Mouse (Mus musculus) liver, postnatal 0 days (tissue): ENCODE results near the gene Haghl. TPM values are rescaled to one million over a fixed set of nuclear protein-coding genes. Genes with fewer than 3 reads are reported as not detected.

Source experiments
- ATAC-seq: fragments of 200-750 bp; cut with Nextera tagmentation; 2 replicates; pipeline ENCODE4 v1.8.0; 2017; ENCODE audit warnings: mild to moderate bottlenecking, moderate library complexity
- DNase-seq: peaks from one replicate; pipeline ENCODE4 v3.0.0-alpha.2; 2016
- H3K27ac ChIP-seq: fragments of 300-500 bp; sonication (generic); 2 replicates; pipeline ENCODE4 v1.5.1; 2014; ENCODE audit warnings: antibody characterized with exemption, moderate library complexity, mild to moderate bottlenecking, low read depth
- H3K27me3 ChIP-seq: fragments of 300-500 bp; sonication (generic); 2 replicates; pipeline ENCODE4 v1.6.1; 2014; ENCODE audit warnings: low read length, control low read depth, mixed read lengths; ENCODE audit not compliant: insufficient read depth
- H3K36me3 ChIP-seq: fragments of 300-500 bp; sonication (generic); replicated peaks from 2 replicates; pipeline ENCODE4 v1.6.1; 2014; ENCODE audit warnings: mild to moderate bottlenecking, control low read depth, low read length, moderate library complexity, mixed read lengths; ENCODE audit not compliant: insufficient read depth
- H3K4me1 ChIP-seq: fragments of 300-500 bp; sonication (generic); 2 replicates; pipeline ENCODE4 v1.6.1; 2014; ENCODE audit warnings: antibody characterized with exemption, mild to moderate bottlenecking, control low read depth; ENCODE audit not compliant: insufficient read depth
- H3K4me2 ChIP-seq: fragments of 300-500 bp; sonication (generic); 2 replicates; pipeline ENCODE4 v1.6.1; 2014; ENCODE audit warnings: low read depth, mild to moderate bottlenecking, low read length, moderate library complexity, mixed read lengths
- H3K4me3 ChIP-seq: fragments of 300-500 bp; sonication (generic); 2 replicates; pipeline ENCODE4 v1.5.1; 2014; ENCODE audit warnings: low read depth, low read length
- H3K9ac ChIP-seq: fragments of 300-500 bp; sonication (generic); replicated peaks from 2 replicates; pipeline ENCODE4 v1.6.1; 2014; ENCODE audit warnings: mild to moderate bottlenecking, moderate library complexity
- H3K9me3 ChIP-seq: fragments of 300-500 bp; sonication (generic); 2 replicates; pipeline ENCODE4 v1.6.1; 2016; ENCODE audit warnings: mild to moderate bottlenecking, control low read depth, low read length, mixed read lengths
- CTCF ChIP-seq: sonication (generic); IDR thresholded peaks from 2 replicates; pipeline ENCODE4 v1.5.1; 2016; ENCODE audit warnings: antibody characterized with exemption, low read depth
- EP300 ChIP-seq: IDR thresholded peaks from 2 replicates; pipeline ENCODE4 v1.6.1; 2016; ENCODE audit warnings: antibody characterized with exemption, low read depth, mild to moderate bottlenecking
- WGBS: fragments of 180-500 bp; shearing (Covaris S2); extraction: QIAGEN DNeasy Blood & Tissue Kit; methylation state at CpG from one replicate; pipeline ENCODE4 v1.1.7; 2014; ENCODE audit not compliant: insufficient replicate concordance; 5-methylcytosine and 5-hydroxymethylcytosine counted together
- polyA plus RNA-seq: library from polyadenylated mRNA; unstranded; fragments of >200 nt; fragmentation: Nextera tagmentation; extraction: Ambion mirVana; gene quantifications from 2 replicates; pipeline ENCODE4 v1.2.1, GENCODE M21; 2015

Gene Haghl
- polyA plus RNA-seq, 1 experiment from 2014 or later = 9.4 TPM

- DNase-seq (peak; percentile 80), ATAC-seq (peak; percentile 79)
- Histone ChIP-seq H3K27ac (peak within 1 kb of the TSS; percentile 62), H3K4me2 (peak within 1 kb of the TSS; percentile 92), H3K4me1 (peaks cover 22% of the 10 kb centered on the region), H3K9ac (peak within 1 kb of the TSS; percentile 71), H3K36me3 (peaks cover 13% of the 10 kb centered on the region), H3K4me3 (peak within 1 kb of the TSS; percentile 74), H3K27me3 (peaks cover 24% of the 10 kb centered on the region), H3K9me3 (no peaks in the 10 kb centered on the region)
- TF ChIP-seq EP300 (peak; percentile 44; the same call in 1 of the 2 replicates), CTCF (peak; percentile 7; the same call in 1 of the 2 replicates)
- WGBS = under 1% methylated on average over 18 of the region's 18 CpGs
Observed at GRCm38 (mm10) chr17:25823452-25823851, 38.0 kb upstream of the Haghl start, which contains the start of gene Wdr24. Wdr24 (plus strand) TSS chr17:25823627.

- no peaks in the 10 kb centered on the region for H3K9me3 ChIP-seq
- H3K4me1 ChIP-seq = peaks cover 8% of the 10 kb centered on the region
- DNase-seq (peak; percentile 29), ATAC-seq (peak; percentile 54)
- H3K4me3 ChIP-seq = no peak overlapping the region
- peaks cover 45% of the 10 kb centered on the region for H3K27me3 ChIP-seq
- no peaks in the 10 kb centered on the region for H3K36me3 ChIP-seq
- no peak for TF ChIP-seq CTCF
- TF ChIP-seq EP300 = no peak
- WGBS = 8% methylated on average over 45 of the region's 46 CpGs
- no peak overlapping the region for H3K27ac ChIP-seq
- H3K9ac ChIP-seq = no peak overlapping the region
- H3K4me2 ChIP-seq = no peak overlapping the region
Observed at GRCm38 (mm10) chr17:25818851-25819780, 33.6 kb upstream of the Haghl start.

GRCm38 (mm10) chr17:25817662-25818061 is 32.2 kb upstream of the Haghl start:
- peaks cover 56% of the 10 kb centered on the region for H3K27me3 ChIP-seq
- no peak for TF ChIP-seq EP300
- no peak for TF ChIP-seq CTCF

DNA sequence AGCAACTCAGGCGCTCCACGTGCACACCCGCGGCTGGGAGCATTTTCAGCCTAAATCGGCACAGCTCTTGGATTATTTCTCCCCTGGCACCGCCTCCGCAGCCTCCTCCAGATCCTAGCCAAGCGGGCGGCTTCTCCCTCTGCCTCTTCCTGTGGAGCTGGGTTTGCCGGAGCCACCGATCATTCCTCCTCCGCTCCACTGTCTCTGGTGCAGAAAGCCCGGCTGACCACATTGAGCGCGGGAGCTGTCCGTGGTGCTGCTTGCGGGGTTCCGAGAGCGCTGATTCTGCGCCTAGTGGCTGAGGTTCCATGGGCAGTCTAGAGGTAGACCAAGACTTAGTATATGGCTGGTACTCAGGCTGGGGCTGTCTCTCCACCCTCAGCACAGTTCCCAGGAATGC is 28.0 kb upstream of the Haghl start:
- DNase-seq (peak; percentile 90), ATAC-seq (peak; percentile 72)
- Histone ChIP-seq H3K9ac (no peak overlapping the region), H3K4me2 (no peak overlapping the region), H3K27me3 (peaks cover 66% of the 10 kb centered on the region), H3K4me1 (peaks cover 12% of the 10 kb centered on the region; the same call in 1 of the 2 replicates), H3K27ac (no peak overlapping the region), H3K4me3 (no peak overlapping the region), H3K9me3 (no peaks in the 10 kb centered on the region), H3K36me3 (no peaks in the 10 kb centered on the region)
- TF ChIP-seq CTCF = peak; percentile 62
- TF ChIP-seq EP300 = no peak
- 6% methylated on average over 20 of the region's 20 CpGs for WGBS

More at GRCm38 (mm10) chr17:25817662-25818061, 32.2 kb upstream of the Haghl start:
- DNase-seq = no peak
- H3K4me1 ChIP-seq = peaks cover under 1% of the 10 kb centered on the region; the same call in 1 of the 2 replicates
- H3K4me2 ChIP-seq = no peak overlapping the region
- WGBS = 70% methylated on average over 11 of the region's 11 CpGs
- no peak for ATAC-seq
- H3K27ac ChIP-seq = no peak overlapping the region
- no peak overlapping the region for H3K4me3 ChIP-seq
- no peak overlapping the region for H3K9ac ChIP-seq
- no peaks in the 10 kb centered on the region for H3K9me3 ChIP-seq
- H3K36me3 ChIP-seq = no peaks in the 10 kb centered on the region

GRCm38 (mm10) chr17:25810890-25811289 is 25.4 kb upstream of the Haghl start:
- no peak for TF ChIP-seq EP300
- no peak for TF ChIP-seq CTCF
- Histone ChIP-seq H3K27me3 (peaks cover 65% of the 10 kb centered on the region), H3K4me1 (peaks cover 12% of the 10 kb centered on the region; the same call in 1 of the 2 replicates), H3K27ac (no peak overlapping the region), H3K36me3 (no peaks in the 10 kb centered on the region), H3K4me3 (no peak overlapping the region), H3K9ac (no peak overlapping the region), H3K9me3 (no peaks in the 10 kb centered on the region), H3K4me2 (no peak overlapping the region)
- no peak for DNase-seq
- WGBS = 54% methylated on average over 4 of the region's 4 CpGs
- no peak for ATAC-seq

GRCm38 (mm10) chr17:25809606-25810340 is 24.3 kb upstream of the Haghl start:
- peak overlapping the region; percentile 75 for H3K4me2 ChIP-seq
- TF ChIP-seq EP300 (no peak), CTCF (no peak)
- DNase-seq (no peak), ATAC-seq (no peak)
- H3K9ac ChIP-seq = no peak overlapping the region
- H3K27me3 ChIP-seq = peaks cover 63% of the 10 kb centered on the region
- no peaks in the 10 kb centered on the region for H3K9me3 ChIP-seq
- H3K4me3 ChIP-seq = peak overlapping the region; percentile 52
- H3K36me3 ChIP-seq = no peaks in the 10 kb centered on the region
- H3K4me1 ChIP-seq = peaks cover 12% of the 10 kb centered on the region; the same call in 1 of the 2 replicates
- 15% methylated on average over 23 of the region's 25 CpGs for WGBS
- no peak overlapping the region for H3K27ac ChIP-seq
